Mouse (Mus musculus) left cerebral cortex, adult 8-10 months (tissue): ENCODE measurements around the gene Dhx58. TPM values are rescaled to one million over a fixed set of nuclear protein-coding genes. Genes with fewer than 3 reads are reported as not detected.

ENCODE experiments used
- DNase-seq, 2 experiments: peaks; one replicate each; pipeline ENCODE4 v3.0.0; 2022; ENCODE audit warnings: low spot score in 2 of 2
- total RNA-seq, 4 experiments: library from RNA; stranded (reverse); gene quantifications; 2 replicates each; pipeline ENCODE4 v1.2.4; 2022

The Dhx58 gene
- total RNA-seq, 4 experiments from 2014 or later: 1.6 to 2.1 (median 1.8) TPM

GRCm38 (mm10) chr11:100646265-100646664, 57.8 kb downstream of the Dhx58 start:
- no peak for DNase-seq

Other genes starting within 250 kb of the Dhx58 start
- 10 to 100 TPM; 94.8 to 99.9 (median 97.3) TPM for gene Klhl11, start 231.5 kb downstream of the Dhx58 start, total RNA-seq
- gene Acly, start 176.3 kb downstream of the Dhx58 start, total RNA-seq: 100 to 1,000 TPM; 150 to 164 (median 156) TPM
- gene Ttc25, start 158.7 kb downstream of the Dhx58 start, total RNA-seq: 1 to 10 TPM in 3 of 4 experiments, under 1 TPM in 1; 0.98 to 2.2 (median 1.8) TPM
- gene Cnp, start 129.4 kb downstream of the Dhx58 start, total RNA-seq: 100 to 1,000 TPM; 220 to 251 (median 229) TPM
- 10 to 100 TPM; 12.1 to 15.5 (median 13.2) TPM for gene Nkiras2, start 85.0 kb downstream of the Dhx58 start, total RNA-seq
- gene Dnajc7, start 84.1 kb downstream of the Dhx58 start, total RNA-seq: 100 to 1,000 TPM; 241 to 278 (median 260) TPM
- gene Zfp385c, start 11.8 kb downstream of the Dhx58 start, total RNA-seq: 1 to 10 TPM in 1 of 4 experiments, under 1 TPM in 3; 0.11 to 1.1 (median 0.40) TPM
- gene Kat2a, start 8.2 kb upstream of the Dhx58 start, total RNA-seq: 10 to 100 TPM; 56.6 to 62.8 (median 59.2) TPM
- gene Hspb9, start 9.6 kb upstream of the Dhx58 start, total RNA-seq: not detected
- gene Rab5c, start 33.9 kb upstream of the Dhx58 start, total RNA-seq: 100 to 1,000 TPM; 148 to 157 (median 154) TPM
- 10 to 100 TPM; 18.4 to 20.2 (median 18.7) TPM for gene Kcnh4, start 55.7 kb upstream of the Dhx58 start, total RNA-seq
- not detected for gene Hcrt, start 58.7 kb upstream of the Dhx58 start, total RNA-seq
- 1 to 10 TPM; 6.6 to 9.2 (median 8.0) TPM for gene Ghdc, start 66.7 kb upstream of the Dhx58 start, total RNA-seq
- gene Stat5b, start 146.5 kb upstream of the Dhx58 start, total RNA-seq: 10 to 100 TPM; 26.8 to 30.9 (median 30.6) TPM
- gene Stat5a, start 155.1 kb upstream of the Dhx58 start, total RNA-seq: 1 to 10 TPM; 2.0 to 2.8 (median 2.1) TPM
- gene Stat3, start 235.3 kb upstream of the Dhx58 start, total RNA-seq: 10 to 100 TPM; 39.0 to 54.7 (median 46.3) TPM